13 mouse cellular contexts compared by ENCODE assay signal in the genomic region with DNA sequence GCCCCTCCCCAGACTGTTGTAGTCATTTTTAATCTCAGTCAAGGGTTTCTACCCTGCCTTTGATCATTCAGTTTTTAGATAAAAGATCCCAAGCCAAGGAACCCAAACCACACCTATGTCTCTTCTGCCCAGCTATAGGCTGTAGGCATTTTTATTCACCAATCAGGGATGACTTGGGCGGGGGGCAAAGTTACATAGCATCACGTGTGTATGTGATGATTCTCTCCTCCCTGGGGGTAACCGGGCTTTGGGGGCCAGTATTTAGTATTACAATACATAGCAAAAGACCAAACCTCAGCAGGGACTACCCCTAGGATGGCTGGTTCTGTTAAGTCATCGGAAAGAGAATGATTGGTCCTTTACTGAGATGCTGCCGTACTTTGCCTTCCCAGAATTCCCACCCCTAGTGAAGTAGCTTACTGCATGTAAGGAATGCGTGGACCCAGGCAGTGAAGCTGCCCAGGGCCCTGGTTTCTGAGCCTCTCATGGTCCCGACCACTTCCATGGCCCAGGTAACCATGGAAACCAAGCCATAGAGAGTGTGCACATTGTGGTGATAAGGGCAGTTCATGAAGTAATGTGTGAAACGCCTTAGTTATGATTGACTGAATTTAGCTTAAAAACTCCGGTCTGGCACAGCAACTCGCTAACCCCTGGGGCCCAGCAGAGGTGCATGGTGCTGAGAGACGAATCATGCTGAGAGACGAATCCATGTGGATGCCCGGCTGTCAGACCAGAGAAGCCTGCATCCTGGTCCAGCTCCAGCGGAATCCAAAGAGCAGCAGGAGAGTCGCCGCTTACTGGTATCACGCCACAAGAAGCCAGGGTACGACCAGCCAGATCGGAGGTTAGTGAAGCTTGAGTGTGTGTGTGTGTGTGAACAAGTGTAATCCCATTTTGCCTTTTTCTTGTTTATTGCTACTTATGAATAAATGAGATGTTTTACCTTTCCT. TPM values are rescaled to one million over a fixed set of nuclear protein-coding genes. Genes with fewer than 3 reads are reported as not detected.
DNase-seq lines count a peak whose midpoint lies in the region; ATAC-seq lines count a peak whose summit lies in the region.
"Had no signal": no experiment of that assay in that cellular context is flagged by ENCODE, and none has a peak within 500 bp of the region (broad histone marks: within the 10 kb centered on the region; RNA-seq: fewer than 3 reads in every experiment).

No protein-coding gene starts in this region.

- no peak overlapping the region for H3K4me2 ChIP-seq in midbrain, embryonic 11.5 days
- H3K4me2 ChIP-seq: embryonic facial prominence, embryonic 13.5 days; liver, embryonic 13.5 days; midbrain, embryonic 12.5 days had no signal

- H3K36me3 ChIP-seq in midbrain, embryonic 11.5 days (ENCODE audit: control insufficient read depth, insufficient read depth, low read length) = no peaks in the 10 kb centered on the region
- no peaks in the 10 kb centered on the region for H3K36me3 ChIP-seq in midbrain, embryonic 10.5 days
- H3K36me3 ChIP-seq: embryonic facial prominence, embryonic 13.5 days; liver, embryonic 13.5 days; midbrain, embryonic 12.5 days had no signal

- DNase-seq in adrenal gland, adult 2 months = peak; percentile 23
- DNase-seq in adrenal gland, postnatal 4 days (ENCODE audit: low spot score in 2 of 2) = no peak
- DNase-seq in heart, adult 11 months = peak; percentile 55
- DNase-seq in heart, postnatal 36 days = no peak
- DNase-seq in midbrain, embryonic 11.5 days (ENCODE audit: low spot score, missing footprints) = peak; percentile 81
- no peak for DNase-seq in midbrain, embryonic 10.5 days (ENCODE audit: low spot score)
- peak; percentile 42 for DNase-seq in retina, embryonic 14.5 days (ENCODE audit: low spot score)
- DNase-seq: gastrocnemius, postnatal 36 days; kidney, adult 2 months; liver, embryonic 13.5 days had no signal

- H3K4me1 ChIP-seq in midbrain, embryonic 11.5 days (ENCODE audit: control insufficient read depth, insufficient read depth, low read length) = no peaks in the 10 kb centered on the region
- H3K4me1 ChIP-seq in midbrain, embryonic 10.5 days = peaks cover 6% of the 10 kb centered on the region
- H3K4me1 ChIP-seq: liver, embryonic 13.5 days had no signal

- intact Hi-C loops in heart, postnatal 36 days (cut with DNase I) = no loop called here

- H3K4me3 ChIP-seq in midbrain, embryonic 11.5 days (ENCODE audit: low read depth, low read length) = no peak overlapping the region
- no peak overlapping the region for H3K4me3 ChIP-seq in midbrain, embryonic 10.5 days
- H3K4me3 ChIP-seq: embryonic facial prominence, embryonic 13.5 days; liver, embryonic 13.5 days; midbrain, embryonic 12.5 days had no signal

- H3K9me3 ChIP-seq in midbrain, embryonic 11.5 days (ENCODE audit: control insufficient read depth, low read length) = no peaks in the 10 kb centered on the region
- H3K9me3 ChIP-seq in midbrain, embryonic 10.5 days (replicated peaks) = no peaks in the 10 kb centered on the region
- H3K9me3 ChIP-seq: embryonic facial prominence, embryonic 13.5 days; liver, embryonic 13.5 days; midbrain, embryonic 12.5 days had no signal

- H3K27ac ChIP-seq in midbrain, embryonic 11.5 days (ENCODE audit: low read depth, low read length) = no peak overlapping the region
- no peak overlapping the region for H3K27ac ChIP-seq in midbrain, embryonic 10.5 days (replicated peaks)
- H3K27ac ChIP-seq: embryonic facial prominence, embryonic 13.5 days; liver, embryonic 13.5 days; midbrain, embryonic 12.5 days had no signal

- 0 out of 2 replicates have a peak, but pooled peaks have one; percentile 61 for ATAC-seq in midbrain, embryonic 11.5 days (ENCODE audit: low FRiP score)
- ATAC-seq in megakaryocyte progenitor cell, adult 5-6 weeks (replicated peaks; ENCODE audit: poor library complexity) = no peak

- 63% methylated on average over 19 of the region's 19 CpGs for WGBS in midbrain, embryonic 11.5 days
- whole genome bisulfite sequencing in midbrain, embryonic 10.5 days = 73% methylated on average over 19 of the region's 19 CpGs

- no peak overlapping the region for H3K9ac ChIP-seq in midbrain, embryonic 11.5 days (ENCODE audit: low read length)
- H3K9ac ChIP-seq: embryonic facial prominence, embryonic 13.5 days; liver, embryonic 13.5 days; midbrain, embryonic 12.5 days had no signal

- no peaks in the 10 kb centered on the region for H3K27me3 ChIP-seq in midbrain, embryonic 11.5 days (ENCODE audit: control insufficient read depth, insufficient read depth, low read length)
- H3K27me3 ChIP-seq in midbrain, embryonic 10.5 days (ENCODE audit: low read depth, poor library complexity, severe bottlenecking) = no peaks in the 10 kb centered on the region
- H3K27me3 ChIP-seq: embryonic facial prominence, embryonic 13.5 days; midbrain, embryonic 12.5 days had no signal

RNA-seq across cellular contexts. Expression of gene F2r, which starts 34.8 kb away (rescaled TPM):
- total RNA-seq in adrenal gland, adult 2 months (2021) = 100 to 1,000 TPM; 110 to 154 TPM
- 80.5 and 95.4 TPM in 2 replicates for polyA plus RNA-seq in adrenal gland, adult 2 months (2012; rRNA removed)
- 100 to 1,000 TPM; 103 to 110 TPM for total RNA-seq in adrenal gland, postnatal 4 days (2021)
- total RNA-seq in heart, postnatal 36 days (2021) = 10 to 100 TPM; 20.0 to 25.3 TPM
- polyA plus RNA-seq in midbrain, embryonic 11.5 days (2014; fragmentation: Nextera tagmentation; extraction: Ambion mirVana) = 129 and 143 TPM in 2 replicates
- 117 and 122 TPM in 2 replicates for polyA plus RNA-seq in midbrain, embryonic 10.5 days (2016; fragmentation: Nextera tagmentation; extraction: Ambion mirVana)
- total RNA-seq in megakaryocyte progenitor cell, adult 5-6 weeks (2015) = 3.8 and 9.6 TPM in 2 replicates
- 2.5 and 6.2 TPM in 2 replicates for total RNA-seq in megakaryocyte progenitor cell, adult 5-6 weeks (2017)

RNA-seq across cellular contexts. Expression of gene F2rl1, which starts 58.5 kb away (rescaled TPM):
- under 1 TPM; 0.17 to 0.20 TPM for total RNA-seq in adrenal gland, adult 2 months (2021)
- polyA plus RNA-seq in adrenal gland, adult 2 months (2012; rRNA removed) = 0.12 and 0.28 TPM in 2 replicates
- 1 to 10 TPM in 1 of 2 experiments, under 1 TPM in 1; 0.42 to 3.1 TPM for total RNA-seq in adrenal gland, postnatal 4 days (2021)
- under 1 TPM; 0.49 to 0.61 TPM for total RNA-seq in heart, postnatal 36 days (2021)
- polyA plus RNA-seq in midbrain, embryonic 11.5 days (2014; fragmentation: Nextera tagmentation; extraction: Ambion mirVana) = 0.23 and 0.49 TPM in 2 replicates
- polyA plus RNA-seq in midbrain, embryonic 10.5 days (2016; fragmentation: Nextera tagmentation; extraction: Ambion mirVana) = 0.15 and 0.31 TPM in 2 replicates
- 0.15 and 0.27 TPM in 2 replicates for total RNA-seq in megakaryocyte progenitor cell, adult 5-6 weeks (2015)
- 0.04 and 0.61 TPM in 2 replicates for total RNA-seq in megakaryocyte progenitor cell, adult 5-6 weeks (2017)

Comparison
In these comparisons a context has a peak if more than half of its experiments do, and no peak if none do; other contexts are left out.
1. DNase-seq: peak in adrenal gland, adult 2 months (single experiment), heart, adult 11 months (single experiment), midbrain, embryonic 11.5 days (single experiment) and retina, embryonic 14.5 days (single experiment); none in adrenal gland, postnatal 4 days (0 of 2), heart, postnatal 36 days (0 of 2) and midbrain, embryonic 10.5 days (single experiment).